Mouse (Mus musculus): ENCODE measurements at regions not wholly inside any gene's neighbourhood (a gene's known extent, or its start where the extent isn't known, plus 50 kb on each side); places are given as distances from the start of the nearest gene placed in this dataset.

- Histone ChIP-seq H3K4me2 (no peak overlapping the region), H3K4me3 (no peak overlapping the region), H3K27me3 (replicated peaks) (peaks cover 21% of the 10 kb centered on the region), H3K36me3 (no peaks in the 10 kb centered on the region), H3K9me3 (replicated peaks) (0 out of 2 replicates have a peak, but pooled peaks cover 3% of the 10 kb centered on the region), H3K4me1 (replicated peaks) (peaks cover 12% of the 10 kb centered on the region), H3K9ac (no peak overlapping the region), H3K27ac (ENCODE audit: poor library complexity, severe bottlenecking) (no peak overlapping the region)
- no peak for ATAC-seq (ENCODE audit: insufficient number of reproducible peaks, low FRiP score)
- 71% methylated on average over 2 of the region's 2 CpGs for whole genome bisulfite sequencing
Measured at GRCm38 (mm10) chr5:118334054-118334453, 89.0 kb downstream of the 2410131K14Rik start.

GRCm38 (mm10) chr5:118338186-118338585 lies 93.2 kb downstream of the 2410131K14Rik start:
- peaks cover 14% of the 10 kb centered on the region for H3K4me1 ChIP-seq (replicated peaks)
- H3K27me3 ChIP-seq (replicated peaks): peaks cover 8% of the 10 kb centered on the region; the same call in 1 of the 2 replicates
- H3K9me3 ChIP-seq (replicated peaks): no peaks in the 10 kb centered on the region
- H3K4me3 ChIP-seq: no peak overlapping the region
- ATAC-seq (ENCODE audit: insufficient number of reproducible peaks, low FRiP score): no peak
- H3K36me3 ChIP-seq: no peaks in the 10 kb centered on the region
- H3K9ac ChIP-seq: no peak overlapping the region
- WGBS: 85% methylated on average over 8 of the region's 8 CpGs
- H3K27ac ChIP-seq (ENCODE audit: poor library complexity, severe bottlenecking): no peak overlapping the region
- H3K4me2 ChIP-seq: no peak overlapping the region

DNA sequence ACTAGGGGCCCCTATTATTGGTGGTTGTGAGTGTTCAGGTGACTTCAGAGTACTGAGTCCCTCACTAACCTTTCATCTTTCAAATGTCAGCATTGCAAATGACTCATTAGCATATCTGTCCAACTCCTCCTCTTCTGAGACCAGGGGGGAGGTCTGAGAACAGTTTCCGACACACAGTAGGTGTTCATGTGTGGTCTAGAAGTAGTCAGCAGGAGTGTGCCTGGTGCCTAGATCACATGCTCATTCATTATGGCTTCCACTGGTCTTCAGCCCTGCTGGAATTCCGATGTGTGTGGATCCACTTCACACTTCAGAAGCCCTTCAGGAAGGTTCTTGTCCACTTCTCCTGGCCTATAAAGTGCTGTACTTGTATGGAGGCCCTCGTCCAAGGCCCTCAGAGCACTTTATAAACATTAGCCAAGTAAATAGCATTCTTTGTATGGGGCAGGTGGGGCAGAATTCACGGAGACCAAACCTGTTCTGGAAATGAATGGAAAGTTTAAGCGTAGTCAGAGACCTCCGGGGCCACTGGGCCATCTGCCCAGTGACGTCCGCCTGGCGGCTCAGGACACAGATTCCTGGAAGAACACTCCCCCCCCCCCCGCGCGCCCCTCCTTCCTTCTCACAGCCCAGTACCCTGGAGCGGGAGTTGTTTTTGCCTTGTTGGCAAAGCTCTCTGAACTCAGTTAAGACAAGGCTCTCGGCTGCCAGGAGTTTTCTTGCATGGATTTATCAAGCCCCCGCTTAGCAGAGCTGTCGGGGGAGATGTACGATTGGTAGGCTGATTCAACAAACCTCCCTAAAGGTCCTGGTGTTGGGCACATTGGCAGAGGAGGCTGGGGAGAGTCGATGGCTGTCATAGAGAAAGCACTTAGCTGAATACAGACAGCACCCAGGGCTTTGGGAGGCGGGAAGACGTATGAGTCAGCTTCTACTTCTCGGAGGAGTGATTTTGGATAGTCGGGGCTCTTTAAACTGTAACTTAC lies 94.9 kb downstream of the 2410131K14Rik start:
- H3K4me1 ChIP-seq (replicated peaks): peaks cover 29% of the 10 kb centered on the region
- peak; percentile 63; the same call in 1 of the 2 replicates for ATAC-seq (ENCODE audit: insufficient number of reproducible peaks, low FRiP score)
- peak overlapping the region; percentile 7; the same call in 1 of the 2 replicates for H3K4me2 ChIP-seq
- H3K4me3 ChIP-seq: no peak overlapping the region
- H3K9me3 ChIP-seq (replicated peaks): no peaks in the 10 kb centered on the region
- H3K27ac ChIP-seq (ENCODE audit: poor library complexity, severe bottlenecking): no peak overlapping the region
- H3K36me3 ChIP-seq: no peaks in the 10 kb centered on the region
- H3K27me3 ChIP-seq (replicated peaks): peaks cover 8% of the 10 kb centered on the region; the same call in 1 of the 2 replicates
- 42% methylated on average over 22 of the region's 22 CpGs for WGBS
- no peak overlapping the region for H3K9ac ChIP-seq

GRCm38 (mm10) chr5:118343444-118344320 lies 98.7 kb downstream of the 2410131K14Rik start:
- Histone ChIP-seq H3K4me1 (replicated peaks) (peaks cover 29% of the 10 kb centered on the region), H3K4me2 (peak overlapping the region; percentile 64), H3K9me3 (replicated peaks) (no peaks in the 10 kb centered on the region), H3K4me3 (peak overlapping the region; percentile 25), H3K36me3 (no peaks in the 10 kb centered on the region), H3K27me3 (replicated peaks) (peaks cover 5% of the 10 kb centered on the region; the same call in 1 of the 2 replicates), H3K9ac (peak overlapping the region; percentile 39; the same call in 1 of the 2 replicates), H3K27ac (ENCODE audit: poor library complexity, severe bottlenecking) (no peak overlapping the region)
- WGBS: 13% methylated on average over 19 of the region's 19 CpGs
- ATAC-seq (ENCODE audit: insufficient number of reproducible peaks, low FRiP score): no peak

DNA sequence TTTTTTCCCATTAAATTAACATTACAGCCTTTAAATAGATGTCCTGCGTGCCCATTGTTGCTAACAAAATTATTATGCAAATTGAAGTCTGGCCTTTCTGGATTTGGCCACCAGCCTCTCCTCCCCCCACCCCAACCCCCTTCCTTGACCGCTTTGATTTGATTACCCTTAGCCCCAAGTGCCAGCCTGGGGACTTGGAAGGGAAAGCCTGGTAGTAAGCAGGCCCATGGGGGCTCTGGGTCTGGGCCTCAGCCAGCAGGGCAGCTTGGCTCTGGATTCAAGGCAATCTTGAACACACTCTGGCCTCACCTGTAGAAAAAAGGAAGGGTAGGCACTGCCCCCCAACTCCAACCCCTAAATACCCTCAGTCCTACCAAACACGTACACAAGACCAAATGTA lies 100.2 kb downstream of the 2410131K14Rik start:
- Histone ChIP-seq H3K4me2 (no peak overlapping the region), H3K27me3 (replicated peaks) (0 out of 2 replicates have a peak, but pooled peaks cover 3% of the 10 kb centered on the region), H3K36me3 (no peaks in the 10 kb centered on the region), H3K4me3 (no peak overlapping the region), H3K27ac (ENCODE audit: poor library complexity, severe bottlenecking) (no peak overlapping the region), H3K4me1 (replicated peaks) (peaks cover 20% of the 10 kb centered on the region), H3K9me3 (replicated peaks) (no peaks in the 10 kb centered on the region), H3K9ac (no peak overlapping the region)
- ATAC-seq (ENCODE audit: insufficient number of reproducible peaks, low FRiP score): no peak
- WGBS: 88% methylated on average over 3 of the region's 3 CpGs

GRCm38 (mm10) chr5:118349057-118349456 lies 104.0 kb downstream of the 2410131K14Rik start:
- no peak overlapping the region for H3K4me2 ChIP-seq
- H3K9ac ChIP-seq: no peak overlapping the region
- ATAC-seq (ENCODE audit: insufficient number of reproducible peaks, low FRiP score): no peak
- no peaks in the 10 kb centered on the region for H3K9me3 ChIP-seq (replicated peaks)
- no peak overlapping the region for H3K4me3 ChIP-seq
- no peak overlapping the region for H3K27ac ChIP-seq (ENCODE audit: poor library complexity, severe bottlenecking)
- no peaks in the 10 kb centered on the region for H3K27me3 ChIP-seq (replicated peaks)
- peaks cover 15% of the 10 kb centered on the region for H3K4me1 ChIP-seq (replicated peaks)
- no peaks in the 10 kb centered on the region for H3K36me3 ChIP-seq
- WGBS: 85% methylated on average over 3 of the region's 3 CpGs

GRCm38 (mm10) chr5:118351301-118351700 lies 106.3 kb downstream of the 2410131K14Rik start:
- no peak overlapping the region for H3K4me3 ChIP-seq
- H3K4me1 ChIP-seq (replicated peaks): peaks cover 31% of the 10 kb centered on the region
- H3K27me3 ChIP-seq (replicated peaks): no peaks in the 10 kb centered on the region
- WGBS: 34% methylated on average over 1 of the region's 1 CpGs
- no peak overlapping the region for H3K9ac ChIP-seq
- no peaks in the 10 kb centered on the region for H3K36me3 ChIP-seq
- H3K4me2 ChIP-seq: no peak overlapping the region
- no peak overlapping the region for H3K27ac ChIP-seq (ENCODE audit: poor library complexity, severe bottlenecking)
- no peaks in the 10 kb centered on the region for H3K9me3 ChIP-seq (replicated peaks)
- no peak for ATAC-seq (ENCODE audit: insufficient number of reproducible peaks, low FRiP score)

GRCm38 (mm10) chr5:118352142-118352541 lies 107.1 kb downstream of the 2410131K14Rik start:
- H3K27me3 ChIP-seq (replicated peaks): no peaks in the 10 kb centered on the region

GRCm38 (mm10) chr5:118353061-118353460 lies 108.0 kb downstream of the 2410131K14Rik start:
- Histone ChIP-seq H3K4me2 (no peak overlapping the region), H3K36me3 (no peaks in the 10 kb centered on the region), H3K27ac (ENCODE audit: poor library complexity, severe bottlenecking) (no peak overlapping the region), H3K4me1 (replicated peaks) (peaks cover 32% of the 10 kb centered on the region), H3K9me3 (replicated peaks) (no peaks in the 10 kb centered on the region), H3K27me3 (replicated peaks) (no peaks in the 10 kb centered on the region), H3K4me3 (no peak overlapping the region), H3K9ac (no peak overlapping the region)
- 38% methylated on average over 6 of the region's 6 CpGs for WGBS
- 0 out of 2 replicates have a peak, but pooled peaks have one; percentile 22 for ATAC-seq (ENCODE audit: insufficient number of reproducible peaks, low FRiP score)

More at GRCm38 (mm10) chr5:118352142-118352541, 107.1 kb downstream of the 2410131K14Rik start:
- ATAC-seq (ENCODE audit: insufficient number of reproducible peaks, low FRiP score): no peak
- Histone ChIP-seq H3K4me3 (no peak overlapping the region), H3K9me3 (replicated peaks) (no peaks in the 10 kb centered on the region), H3K4me2 (no peak overlapping the region), H3K9ac (no peak overlapping the region), H3K36me3 (no peaks in the 10 kb centered on the region), H3K27ac (ENCODE audit: poor library complexity, severe bottlenecking) (no peak overlapping the region), H3K4me1 (replicated peaks) (peaks cover 32% of the 10 kb centered on the region)
- 81% methylated on average over 4 of the region's 4 CpGs for WGBS

GRCm38 (mm10) chr5:118353689-118354088 lies 108.7 kb downstream of the 2410131K14Rik start:
- whole genome bisulfite sequencing: 38% methylated on average over 9 of the region's 9 CpGs
- Histone ChIP-seq H3K9ac (no peak overlapping the region), H3K4me1 (replicated peaks) (peaks cover 32% of the 10 kb centered on the region), H3K27ac (ENCODE audit: poor library complexity, severe bottlenecking) (no peak overlapping the region), H3K4me2 (peak overlapping the region; percentile 18; the same call in 1 of the 2 replicates), H3K4me3 (no peak overlapping the region), H3K9me3 (replicated peaks) (no peaks in the 10 kb centered on the region), H3K36me3 (no peaks in the 10 kb centered on the region), H3K27me3 (replicated peaks) (no peaks in the 10 kb centered on the region)
- no peak for ATAC-seq (ENCODE audit: insufficient number of reproducible peaks, low FRiP score)

Measured in heart, embryonic 12.5 days (tissue).